Mouse (Mus musculus) T-cell, adult 2 months (primary cell): ENCODE data around the gene Klhl13.

Experiments used
- DNase-seq: peaks from one replicate; pipeline ENCODE4 v3.0.0; 2022; ENCODE audit warnings: low spot score

Gene Klhl13

DNA sequence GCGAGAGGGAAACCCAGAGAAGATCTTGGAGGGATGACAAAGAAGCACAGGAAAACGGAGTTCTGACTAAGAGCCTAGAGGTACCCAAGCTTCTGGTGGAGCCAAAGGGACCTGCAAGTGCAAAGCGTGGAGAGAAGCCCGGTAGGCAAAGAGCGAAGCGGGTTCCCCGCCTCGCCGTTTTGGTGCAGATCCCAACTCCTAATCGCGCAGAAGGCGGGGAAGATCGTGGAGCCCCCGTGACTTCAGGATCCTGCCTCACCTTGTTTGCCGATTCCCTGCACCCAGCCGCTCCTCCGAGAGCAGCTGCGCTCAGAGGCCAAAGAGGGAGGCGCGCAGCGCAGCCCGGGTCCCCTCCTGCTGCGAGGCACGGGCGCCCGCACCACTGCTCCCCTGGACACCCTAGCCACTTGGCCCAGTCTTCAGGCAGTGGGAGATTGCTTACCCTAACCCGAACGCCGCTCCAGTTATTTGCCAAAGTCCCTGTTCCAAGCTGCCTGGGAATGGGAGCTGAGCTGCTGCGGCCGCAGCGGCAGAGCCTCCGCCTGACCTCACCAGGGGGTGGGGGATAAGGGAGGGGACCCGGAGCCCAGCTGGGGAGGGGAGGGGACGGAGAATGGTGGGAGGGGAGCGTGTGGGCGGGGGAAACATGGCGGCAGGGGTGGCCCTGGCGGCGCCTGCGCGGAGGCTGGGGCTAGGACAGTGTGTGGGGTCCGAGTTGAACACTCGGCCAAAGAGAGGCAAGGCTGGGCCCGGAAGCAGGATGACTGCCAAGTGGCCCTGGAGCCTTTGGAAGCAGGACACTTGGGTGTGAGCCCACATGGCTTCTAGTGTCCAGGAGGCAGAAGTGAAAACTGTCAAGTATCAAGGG is at the start of gene Klhl13:
Klhl13 (minus strand) TSS at position 569 of the 868 bp plus-strand sequence.
- no peak for DNase-seq

DNA sequence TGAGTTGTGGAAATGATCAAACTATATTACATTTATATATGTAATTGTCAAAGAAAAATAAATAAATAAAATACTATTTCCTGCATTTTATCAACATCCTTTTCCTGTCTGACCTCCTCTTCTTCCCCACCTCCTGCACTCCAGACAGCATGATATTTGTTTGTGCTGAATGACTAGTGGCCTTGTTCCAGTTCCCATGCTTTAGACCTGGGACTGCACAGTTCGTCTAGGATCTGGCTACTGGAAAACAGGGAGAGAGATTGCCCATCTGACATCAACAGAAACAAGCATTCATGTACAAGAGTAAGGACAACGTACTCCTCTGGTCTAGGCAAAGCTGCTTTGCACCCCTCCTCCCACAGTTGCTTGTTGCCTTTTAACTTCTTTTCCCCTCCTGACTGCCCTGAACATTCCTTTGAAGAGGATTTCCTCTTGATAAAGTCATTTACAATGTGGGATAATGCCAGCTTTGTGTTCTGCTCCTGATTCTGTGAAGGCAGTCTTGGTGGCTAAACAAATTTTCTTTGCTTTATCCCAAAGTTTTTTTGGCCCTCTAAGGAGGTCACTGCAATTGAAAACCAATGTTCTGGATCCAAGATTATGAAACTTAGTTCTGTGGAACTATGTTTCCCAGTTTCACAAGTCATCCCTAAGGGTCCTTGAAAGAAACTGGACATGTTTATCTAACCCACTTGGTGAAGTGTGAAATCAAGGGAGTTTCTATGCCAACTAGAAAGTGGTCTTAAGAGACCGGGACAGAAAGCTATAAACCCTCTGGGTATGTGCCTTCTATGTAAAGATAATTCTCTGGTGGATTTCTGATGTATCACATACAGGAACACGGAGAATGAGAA is 44.6 kb upstream of the Klhl13 start:
- DNase-seq, result no peak

DNA sequence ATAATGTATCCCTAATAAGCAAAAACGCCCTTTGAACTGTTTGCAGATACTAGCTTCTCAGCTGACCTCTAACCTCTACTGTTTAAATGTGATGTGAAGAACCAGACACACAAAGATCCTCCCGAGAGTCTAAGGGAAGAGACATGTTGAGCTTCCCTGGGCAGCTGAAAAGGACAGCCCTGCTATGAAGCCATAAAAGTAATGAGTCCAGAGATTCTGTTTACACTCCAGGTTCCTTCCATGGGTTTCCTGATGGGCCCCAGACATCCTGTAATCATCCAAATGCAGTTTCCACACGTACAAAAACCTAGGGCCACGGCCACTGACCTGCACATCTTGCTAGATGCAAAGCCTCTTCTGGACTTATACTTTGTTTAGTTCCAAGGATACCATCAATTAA is 23.8 kb upstream of the Klhl13 start:
- DNase-seq, result no peak

DNA sequence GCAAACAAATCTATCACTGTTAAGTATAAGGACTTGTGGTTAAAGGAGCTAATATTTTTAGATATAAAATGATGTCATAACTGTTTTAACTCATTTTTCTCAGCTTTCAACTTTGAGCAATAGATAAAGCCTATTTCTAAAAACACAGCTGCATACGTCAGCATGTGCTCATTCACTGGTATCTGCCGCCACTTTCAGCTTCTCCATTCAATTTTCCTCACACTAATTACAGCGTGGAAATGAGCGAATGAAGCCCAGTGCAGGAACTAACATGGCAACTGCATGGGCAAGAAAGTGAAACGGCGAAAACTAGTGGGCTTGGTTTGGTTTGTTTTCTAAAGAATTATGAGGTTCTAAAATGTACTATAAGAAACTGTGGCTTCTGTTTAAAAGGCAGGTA is 1.4 kb downstream of the Klhl13 start:
- no peak for DNase-seq

DNA sequence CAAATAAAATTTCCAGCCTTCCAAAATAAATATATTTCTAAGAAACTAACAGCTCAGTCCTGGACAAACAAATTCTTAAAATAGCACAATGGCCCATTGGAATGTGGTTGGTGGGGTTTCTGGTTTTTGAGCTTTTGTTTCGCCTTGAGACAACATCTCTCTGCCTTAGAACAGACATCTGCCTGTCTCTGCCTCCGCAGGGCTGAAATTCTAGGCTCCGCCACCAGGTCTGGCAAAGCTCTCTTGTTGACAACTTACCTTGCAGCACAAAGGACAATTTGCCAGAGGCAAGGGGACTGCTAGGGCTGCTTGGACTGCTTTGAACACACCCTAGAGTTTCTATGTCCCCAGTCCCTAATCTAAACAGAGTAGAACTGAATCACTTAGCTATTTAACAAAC is 4.4 kb downstream of the Klhl13 start:
- no peak for DNase-seq

DNA sequence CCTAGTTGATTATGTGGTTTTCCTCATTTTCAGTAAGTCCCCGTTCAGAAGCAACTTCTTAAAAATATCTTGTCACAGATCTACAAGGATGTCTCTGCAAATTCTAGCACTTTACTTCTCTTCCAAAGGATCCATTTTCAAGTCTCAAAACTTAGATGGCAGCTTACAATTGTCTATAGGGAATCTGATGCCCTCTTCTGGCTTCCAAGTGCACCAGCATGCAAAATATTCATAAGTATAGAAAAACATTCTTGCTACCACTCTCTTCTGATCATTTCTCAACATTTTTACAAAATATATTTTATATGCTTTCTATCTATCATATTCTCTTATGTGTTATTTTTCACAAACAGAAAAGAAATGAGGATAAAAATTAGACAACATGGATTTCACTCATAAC is 14.8 kb downstream of the Klhl13 start:
- no peak for DNase-seq

DNA sequence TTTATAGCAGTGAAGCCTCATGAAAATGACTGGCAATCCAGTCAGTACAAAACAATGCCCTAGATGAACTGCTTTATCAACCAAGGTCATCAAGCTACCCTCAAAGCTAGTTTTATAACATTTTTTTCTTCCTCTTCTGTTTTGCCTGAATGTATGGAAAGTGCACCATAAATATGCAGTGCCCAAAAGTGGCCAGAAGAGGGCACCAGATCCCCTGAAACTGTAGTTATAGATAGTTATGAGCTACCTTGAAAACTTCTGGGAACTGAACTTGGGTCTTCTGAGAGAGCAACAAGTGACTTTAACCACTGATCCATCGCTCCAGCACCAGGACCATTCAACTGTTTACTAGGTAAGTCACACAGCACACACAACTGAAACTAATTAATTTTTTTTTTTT is 36.8 kb downstream of the Klhl13 start:
- DNase-seq, result no peak

DNA sequence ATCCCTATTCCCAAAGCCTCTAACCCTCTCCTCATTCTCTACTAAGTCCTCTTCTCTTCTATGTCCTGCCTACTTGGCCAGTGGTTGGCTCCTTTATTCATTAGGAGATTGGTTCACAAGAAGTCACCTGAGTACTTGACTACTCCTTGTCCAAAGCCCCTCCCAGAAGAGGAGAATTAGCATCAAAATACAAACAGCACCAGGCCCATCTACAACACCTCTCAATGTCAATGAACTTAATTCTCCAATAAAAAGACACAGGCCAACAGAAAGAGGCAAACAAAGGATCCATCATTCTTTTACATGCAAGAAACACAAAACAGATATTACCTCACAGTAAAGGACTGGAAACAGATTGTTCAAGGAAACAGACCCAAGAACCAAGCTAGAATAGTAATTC is 46.0 kb downstream of the Klhl13 start:
- DNase-seq, result no peak

DNA sequence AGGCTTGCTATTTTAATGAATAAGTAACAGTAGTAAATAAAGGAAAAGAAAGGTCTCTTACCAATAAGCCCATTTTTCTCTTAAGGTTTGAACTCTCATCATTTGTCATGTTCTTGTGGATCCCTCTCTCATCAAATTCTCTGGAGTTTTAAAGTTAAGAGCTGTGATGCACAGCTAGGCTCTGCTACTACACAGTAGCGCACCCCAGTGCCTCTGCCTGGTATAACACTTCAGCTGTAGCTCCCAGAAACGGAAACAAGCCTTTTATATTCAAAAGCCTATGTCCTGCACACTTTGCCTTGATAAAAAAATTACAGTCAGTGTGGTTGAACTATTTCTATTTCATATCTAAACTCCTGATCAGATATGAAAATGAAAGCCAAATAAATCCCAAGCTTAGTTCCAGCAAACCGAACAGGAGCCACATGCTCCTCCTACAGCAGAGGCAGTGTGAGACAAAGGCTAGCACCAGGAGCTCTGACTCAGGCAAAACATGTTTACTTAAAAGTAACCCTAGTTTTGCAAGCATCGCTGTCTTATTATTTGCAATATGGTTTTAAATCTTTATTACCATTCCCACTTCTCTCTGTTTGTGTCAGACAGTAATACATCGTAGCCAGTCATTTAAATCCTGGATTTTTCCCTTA is 68.8 kb downstream of the Klhl13 start:
- no peak for DNase-seq

DNA sequence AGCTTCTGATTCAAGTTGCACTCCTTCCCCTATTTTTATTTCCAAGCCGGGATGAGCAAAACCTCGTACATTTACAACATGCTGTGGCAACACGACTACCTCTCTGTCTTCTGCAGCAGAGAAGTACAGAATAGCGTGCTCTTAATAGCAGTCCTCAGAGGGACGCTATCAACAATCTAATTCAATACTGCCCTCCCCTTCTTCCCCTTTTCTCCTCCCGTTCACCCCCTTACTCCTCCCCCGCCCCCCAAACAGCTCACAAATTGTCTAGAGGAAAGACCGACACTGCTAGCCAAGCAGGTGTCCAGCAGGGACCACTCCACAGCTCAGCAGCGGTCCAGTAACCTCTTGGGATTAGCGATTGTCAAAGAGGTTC is 79.5 kb downstream of the Klhl13 start:
- no peak for DNase-seq

DNA sequence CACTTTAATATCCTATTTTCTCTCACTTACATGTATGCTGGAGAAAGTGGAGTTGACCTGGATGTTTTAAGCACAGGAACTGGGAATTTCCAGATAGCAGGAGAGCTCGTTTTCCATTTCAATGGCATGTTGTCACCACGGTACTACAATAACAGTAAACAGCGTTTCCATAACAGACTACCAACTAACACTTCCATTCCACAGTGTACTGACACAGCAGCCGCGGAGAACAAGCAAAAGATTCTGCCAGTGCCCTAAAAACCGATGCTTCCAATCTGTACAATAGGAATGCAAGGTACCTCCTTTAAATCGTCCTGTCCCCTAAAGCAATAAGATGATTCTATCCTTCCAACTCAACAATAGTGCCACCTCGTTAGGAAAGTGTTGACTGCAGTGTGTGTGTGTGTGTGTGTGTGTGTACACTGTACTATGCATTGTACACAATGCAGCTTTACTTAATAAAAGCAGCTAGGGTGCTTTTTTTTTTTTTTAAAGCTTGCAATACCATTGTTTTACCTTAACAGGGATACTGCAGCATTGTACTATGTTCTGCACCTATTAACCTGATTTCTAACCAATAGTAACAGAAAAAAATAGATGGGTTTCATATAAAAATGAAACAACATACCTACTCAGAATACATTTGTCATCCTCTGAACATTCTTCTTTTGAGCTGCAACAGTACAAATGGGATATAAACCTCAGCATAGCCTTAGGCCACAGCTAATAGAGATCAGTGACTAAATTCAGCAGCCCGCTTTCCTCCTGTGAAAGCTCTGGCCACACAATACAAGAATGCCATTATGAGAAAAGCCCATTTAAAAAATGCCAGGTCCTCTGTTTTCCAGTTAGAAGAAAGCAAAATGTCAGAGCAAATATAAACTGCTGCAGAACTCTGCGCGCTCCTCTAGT is 80.1 kb downstream of the Klhl13 start:
- no peak for DNase-seq

DNA sequence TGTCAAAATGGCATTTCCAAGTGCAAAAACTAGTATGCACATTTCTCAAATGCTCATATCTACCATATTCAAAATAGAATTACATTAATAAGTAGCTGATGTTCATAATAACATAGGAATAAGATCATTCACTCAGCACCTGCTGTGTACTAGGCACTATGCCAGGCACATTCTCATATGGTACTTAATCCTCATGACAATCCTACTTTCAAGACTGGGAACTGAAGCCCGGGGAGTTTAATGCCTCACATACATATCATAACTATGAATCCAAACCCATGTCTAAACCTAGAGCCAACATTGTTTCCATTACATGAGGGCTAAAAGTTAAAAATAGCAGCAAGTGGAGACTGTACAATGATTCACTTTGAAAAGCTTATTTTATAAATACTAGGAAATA is 97.3 kb downstream of the Klhl13 start:
- no peak for DNase-seq

DNA sequence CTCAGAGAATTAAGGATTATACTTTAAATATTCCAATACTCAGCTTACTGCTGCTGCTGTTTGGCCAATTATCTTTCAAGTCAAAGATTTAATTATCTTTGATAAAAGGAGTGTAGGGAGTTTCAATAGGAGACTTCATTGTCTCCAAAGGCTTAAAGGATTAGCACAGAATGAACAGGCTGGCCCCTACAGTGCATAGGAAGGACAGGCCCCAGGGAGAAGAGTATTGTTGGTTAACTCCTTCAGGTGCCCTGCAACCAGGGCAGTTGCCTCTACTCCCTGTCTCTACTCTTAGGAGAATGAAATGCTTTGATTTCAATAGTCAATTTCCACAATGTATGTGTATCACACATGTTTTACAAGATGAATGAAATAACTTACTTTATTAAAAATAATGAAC is 116.1 kb downstream of the Klhl13 start:
- DNase-seq, result no peak
